Mouse (Mus musculus) kidney, adult 18-20 months (tissue): ENCODE data around the gene Sugct.

ENCODE experiments used
- DNase-seq: peaks from one replicate; pipeline ENCODE4 v3.0.0; 2021

Gene Sugct

DNA sequence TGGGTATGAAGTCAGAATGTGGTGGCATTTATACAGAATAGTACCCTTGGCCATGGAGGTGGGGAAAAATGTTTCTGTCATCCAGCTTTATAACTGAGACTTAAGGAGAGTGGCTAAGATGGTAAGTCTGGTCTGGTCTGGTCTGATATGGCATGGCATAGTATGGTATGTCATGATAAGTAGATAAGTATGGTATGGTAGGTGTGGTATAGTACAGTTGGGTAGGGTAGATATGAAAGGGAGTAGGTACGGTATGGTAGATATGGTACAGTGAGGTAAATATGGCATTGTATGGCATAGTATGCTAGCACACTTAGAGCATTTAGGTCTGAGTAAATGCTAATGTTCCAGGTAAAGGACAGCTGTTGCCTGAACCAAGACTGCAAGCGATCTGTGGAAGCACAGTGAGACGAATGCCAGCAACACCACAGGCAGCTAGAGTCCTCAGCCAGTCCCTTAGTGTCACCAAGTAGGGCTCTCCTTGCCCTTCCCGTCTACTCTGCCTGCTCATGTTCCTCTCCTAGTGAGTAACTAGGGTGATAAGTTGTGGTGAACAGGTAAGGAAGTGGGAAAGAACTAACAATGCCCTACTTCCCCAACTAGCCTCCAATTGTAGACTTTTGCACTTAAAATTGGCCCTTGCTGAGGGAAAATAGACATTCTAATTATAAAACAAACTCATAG is 667.4 kb downstream of the Sugct start:
- no peak for DNase-seq

DNA sequence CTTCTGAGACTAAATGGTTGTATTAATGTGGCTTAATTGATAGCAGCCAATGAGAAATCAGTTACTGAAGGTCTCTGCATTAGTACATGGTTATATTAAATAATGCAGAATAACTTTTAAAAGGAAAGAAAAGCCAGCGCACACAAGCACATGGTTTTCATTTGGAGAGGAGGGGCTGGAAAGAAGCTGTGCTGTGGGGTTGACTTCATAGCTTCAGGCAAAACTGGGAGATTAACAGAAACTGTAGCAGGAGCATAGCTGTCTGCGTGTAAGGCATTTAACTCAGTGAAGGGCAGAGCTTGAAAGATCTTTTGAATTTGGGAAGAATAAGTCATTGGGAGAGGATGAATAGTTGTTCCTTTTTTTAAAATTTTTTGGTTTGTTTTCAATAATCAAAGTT is 668.4 kb downstream of the Sugct start:
- no peak for DNase-seq

DNA sequence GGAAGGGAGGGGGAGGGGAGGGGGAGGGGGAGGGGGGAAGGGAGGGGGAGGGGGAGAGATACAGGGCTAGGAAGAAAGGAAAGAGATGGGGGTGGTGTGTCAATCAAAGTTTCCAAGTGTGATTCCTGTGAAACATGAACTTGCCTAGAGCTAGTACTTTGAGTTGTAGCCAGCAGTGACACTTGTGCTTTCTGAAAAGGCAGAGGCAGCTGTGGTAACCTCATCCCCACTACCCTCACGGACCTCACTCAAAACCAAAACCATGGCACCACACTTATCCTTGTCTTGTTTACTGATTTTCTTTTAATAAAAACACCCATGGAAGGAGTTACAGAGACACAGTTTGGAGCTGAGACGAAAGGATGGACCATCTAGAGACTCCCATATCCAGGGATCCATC is 698.9 kb downstream of the Sugct start:
- DNase-seq, result no peak

DNA sequence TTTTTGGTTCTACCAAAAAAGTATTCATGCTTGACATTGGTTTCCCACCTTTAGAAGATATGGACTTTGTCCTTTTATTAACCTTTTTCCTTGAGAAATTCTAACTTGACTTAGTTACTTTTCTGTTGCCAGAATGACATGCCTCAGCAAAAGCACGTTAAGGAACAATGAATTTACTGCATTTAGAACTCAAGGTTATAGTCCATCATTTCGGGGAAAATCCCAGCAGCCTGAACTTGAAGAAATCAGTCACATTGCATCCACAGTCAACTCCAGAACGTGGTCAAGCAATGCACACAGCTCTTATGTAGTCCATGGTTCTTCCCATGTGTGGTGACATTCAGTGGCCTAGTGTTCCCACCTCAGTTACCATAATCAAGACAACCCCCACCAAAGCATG is 700.0 kb downstream of the Sugct start:
- DNase-seq, result no peak

DNA sequence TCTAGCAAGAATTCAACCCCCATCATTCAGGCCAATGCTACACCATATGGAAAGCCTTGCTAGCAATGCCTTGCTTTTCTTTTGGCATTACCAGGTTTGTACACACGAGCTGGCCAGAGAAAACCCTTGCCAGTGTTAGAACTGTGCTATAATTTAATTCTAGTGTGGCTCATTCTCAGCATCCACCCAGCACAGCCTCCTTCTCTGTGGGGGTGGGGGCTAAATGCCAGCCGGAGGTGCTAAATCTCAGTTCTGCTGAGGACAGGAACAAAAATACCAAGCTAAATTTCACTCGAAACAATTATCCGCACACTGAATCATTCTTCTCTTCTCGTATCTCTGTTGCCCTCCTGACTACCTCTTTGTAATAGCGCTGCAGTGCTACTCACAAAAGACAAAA is 717.6 kb downstream of the Sugct start:
- DNase-seq, result no peak

DNA sequence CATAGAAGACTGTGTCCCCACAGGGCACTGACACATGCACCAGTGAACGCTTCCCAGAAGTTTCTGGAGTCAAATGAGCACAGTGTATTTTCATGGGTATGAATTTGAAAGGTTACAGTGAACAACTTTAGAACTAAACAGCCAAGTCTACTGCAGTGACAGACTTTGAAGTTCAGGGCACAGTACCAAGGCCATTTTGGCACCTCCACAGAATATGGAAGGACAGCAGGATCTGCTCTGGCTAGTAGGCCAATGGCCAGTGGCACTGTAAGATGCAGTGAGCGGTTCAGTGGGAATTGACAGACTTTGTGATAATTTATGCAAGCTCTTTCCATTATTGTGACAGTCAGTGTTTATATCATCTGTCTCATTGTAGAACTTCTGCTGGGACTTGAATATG is 724.1 kb downstream of the Sugct start:
- DNase-seq, result no peak

DNA sequence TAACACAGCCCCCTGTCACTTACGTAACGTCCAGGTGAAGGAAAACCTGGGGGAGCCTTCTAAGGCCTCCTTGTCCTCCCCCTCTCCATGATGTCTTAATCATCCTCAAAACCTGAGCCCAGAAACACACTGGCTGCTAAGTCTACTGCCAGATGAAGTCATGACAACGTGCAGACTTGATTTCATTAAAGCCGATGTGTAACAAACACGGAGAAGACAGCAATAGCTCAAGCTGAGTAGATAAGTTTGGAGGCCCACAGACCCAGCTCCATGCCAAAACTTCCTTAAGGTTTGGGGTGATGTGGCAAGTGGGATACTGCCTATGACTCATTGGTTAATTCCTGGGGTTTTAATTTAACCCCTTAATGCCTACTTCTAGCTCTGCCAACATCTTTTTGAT is 726.4 kb downstream of the Sugct start:
- no peak for DNase-seq

DNA sequence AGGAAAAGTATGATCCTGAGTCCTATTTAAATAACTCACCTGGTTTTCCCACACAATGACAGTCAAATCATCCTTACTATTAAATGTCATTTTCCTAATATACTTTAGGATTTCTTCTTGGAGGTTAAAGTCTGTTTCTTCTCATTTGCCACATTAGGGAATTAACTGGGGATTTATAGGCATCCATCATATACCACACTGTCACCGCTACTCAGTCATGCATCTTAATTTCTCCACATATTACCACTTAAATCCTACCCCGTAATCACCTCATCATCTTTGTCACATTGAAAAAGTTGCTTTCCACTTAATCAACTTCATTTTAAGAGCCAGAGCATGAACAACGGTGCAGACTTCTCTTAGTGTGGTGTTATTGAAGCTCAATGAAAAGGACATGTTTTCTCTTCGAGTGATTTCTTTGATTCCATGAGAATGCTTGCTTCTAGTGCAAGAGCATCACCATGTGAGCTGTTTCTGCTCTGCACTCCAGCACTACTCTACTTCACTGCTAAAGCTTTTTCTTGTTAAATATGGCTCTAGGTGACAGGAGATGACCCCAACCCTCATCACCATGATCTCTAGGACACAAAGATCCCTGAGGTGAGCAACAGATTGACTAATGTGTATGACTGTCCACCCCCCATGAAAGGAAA is 730.4 kb downstream of the Sugct start:
- DNase-seq, result no peak

DNA sequence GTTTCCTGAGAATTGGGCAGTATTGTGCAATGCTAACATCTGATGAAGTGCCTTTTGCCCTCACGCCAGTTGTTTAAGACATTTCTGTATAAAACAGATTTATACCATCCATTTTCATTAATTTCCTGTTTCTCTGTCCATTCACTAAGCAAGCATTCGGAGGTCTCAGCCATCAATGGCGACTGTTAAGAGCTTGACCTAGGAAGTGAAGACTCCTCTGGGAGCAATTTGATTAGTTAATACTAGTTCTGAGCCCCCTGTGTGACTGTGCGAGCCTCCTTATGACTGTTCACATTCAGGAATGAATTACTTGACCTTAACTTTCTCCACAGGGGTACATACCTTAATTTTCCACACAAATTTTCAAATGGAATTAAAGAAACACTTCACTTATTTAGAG is 743.3 kb downstream of the Sugct start:
- DNase-seq, result no peak

DNA sequence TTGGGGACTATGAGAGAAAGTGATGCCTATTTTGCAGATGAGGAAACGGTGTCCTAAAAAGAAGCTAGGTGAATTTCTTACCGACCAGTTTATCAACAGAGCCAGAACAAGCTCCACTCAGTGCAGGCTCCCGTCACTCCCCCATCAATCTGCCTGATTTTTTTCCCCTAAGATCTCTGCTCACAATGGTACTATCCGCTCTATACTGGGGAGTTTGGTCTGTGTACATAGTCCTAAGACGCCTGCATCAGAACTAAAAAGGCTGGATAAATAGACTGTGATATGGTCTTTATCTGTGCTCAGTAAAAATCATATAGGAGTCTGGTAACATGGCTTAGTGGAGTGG is 755.9 kb downstream of the Sugct start:
- no peak for DNase-seq

DNA sequence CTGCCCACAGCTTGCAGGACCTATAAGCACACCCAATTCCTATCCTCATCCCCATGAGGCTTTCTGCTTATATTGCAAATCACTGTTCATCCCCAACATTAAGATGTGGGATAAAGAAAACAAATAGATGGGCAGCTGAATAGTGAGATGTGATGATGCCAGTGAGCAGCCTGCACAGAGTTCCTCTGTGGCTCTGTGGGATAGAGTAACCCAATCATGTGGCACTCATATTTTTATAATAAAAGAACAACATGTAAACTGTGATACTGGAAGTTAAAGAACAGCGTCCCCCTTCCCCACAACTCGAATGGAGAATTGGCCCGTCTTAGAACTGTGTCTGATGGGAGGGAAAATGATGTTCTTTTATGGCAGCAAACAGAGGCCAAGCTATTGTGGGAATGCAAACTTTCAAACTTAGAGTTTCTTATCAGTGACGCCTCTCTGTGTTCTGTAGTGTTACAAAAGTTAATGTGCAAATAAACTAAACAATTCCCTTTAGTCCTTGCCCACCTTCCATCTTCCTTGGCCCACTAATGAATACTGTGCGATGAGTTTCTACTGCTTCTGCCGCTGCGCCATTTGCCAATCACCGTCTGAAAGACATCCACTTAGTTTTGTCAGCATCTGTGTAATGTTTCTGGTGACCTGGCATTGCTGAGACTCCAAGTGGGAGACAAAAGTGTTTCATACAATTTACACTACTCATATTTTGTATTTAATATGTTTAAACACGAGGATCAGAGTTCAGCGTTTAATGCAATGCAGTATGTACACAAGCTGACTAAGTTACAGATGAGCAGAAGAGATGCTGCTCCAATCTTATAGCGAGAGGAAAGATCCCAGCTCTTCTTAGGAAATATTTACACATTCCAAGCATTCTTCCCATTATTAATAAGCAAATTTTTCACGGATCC is 756.5 kb downstream of the Sugct start:
- DNase-seq, result no peak

DNA sequence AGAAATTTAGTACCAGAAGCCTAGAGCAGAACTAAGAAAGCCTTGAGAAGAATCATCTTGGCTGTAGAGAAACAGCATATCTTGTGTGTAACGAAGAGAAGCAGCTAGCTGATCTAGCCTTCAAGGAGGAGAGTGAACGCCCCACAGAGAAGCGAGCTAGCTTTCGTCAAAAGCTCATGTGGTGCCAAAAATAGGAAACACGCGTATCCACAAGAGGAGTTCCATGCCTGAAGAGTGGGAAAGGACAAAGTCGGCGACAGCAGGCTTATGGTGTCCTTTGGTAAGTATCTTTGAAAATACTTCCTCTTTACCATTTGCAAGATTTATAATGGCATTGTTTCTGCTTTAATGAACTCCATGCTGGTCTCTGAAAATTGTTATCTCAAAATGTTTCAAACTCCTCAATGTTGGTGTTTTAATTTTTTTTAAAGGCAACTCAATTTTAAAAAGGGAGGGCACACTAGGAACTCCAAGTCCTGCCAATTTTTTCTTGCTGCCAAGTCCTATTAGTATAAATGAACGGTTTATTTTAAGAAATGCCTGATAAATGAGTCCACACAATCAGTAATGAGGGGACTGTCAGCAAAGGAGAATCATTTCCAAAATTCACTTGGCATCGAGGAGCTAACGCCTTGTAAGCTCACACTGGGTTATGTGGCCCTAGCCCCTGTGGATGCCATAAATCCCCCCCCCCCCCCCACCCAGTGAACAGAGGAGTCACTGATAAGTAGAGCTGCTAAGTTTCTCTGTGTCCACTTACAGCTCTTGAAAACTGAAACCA is 757.7 kb downstream of the Sugct start:
- DNase-seq, result no peak

DNA sequence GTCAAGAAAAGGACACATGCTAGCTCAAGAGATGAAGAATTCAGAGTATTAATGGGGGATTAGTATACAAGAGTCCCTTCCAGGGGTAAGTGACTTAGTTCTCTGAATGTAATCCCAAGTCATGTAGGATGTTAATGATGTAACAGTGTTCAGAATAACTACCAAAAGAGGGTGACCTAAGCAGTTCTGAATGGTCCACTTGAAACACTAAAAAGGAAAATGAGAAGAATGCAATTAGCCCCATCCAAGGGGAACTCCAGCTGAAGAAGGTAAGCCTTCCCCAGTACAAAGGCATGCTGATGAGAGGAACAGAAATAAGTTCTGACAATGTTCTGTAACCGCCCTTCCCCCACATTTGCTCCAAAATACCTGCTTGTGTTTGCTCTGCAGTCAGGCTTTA is 760.3 kb downstream of the Sugct start:
- DNase-seq, result no peak

DNA sequence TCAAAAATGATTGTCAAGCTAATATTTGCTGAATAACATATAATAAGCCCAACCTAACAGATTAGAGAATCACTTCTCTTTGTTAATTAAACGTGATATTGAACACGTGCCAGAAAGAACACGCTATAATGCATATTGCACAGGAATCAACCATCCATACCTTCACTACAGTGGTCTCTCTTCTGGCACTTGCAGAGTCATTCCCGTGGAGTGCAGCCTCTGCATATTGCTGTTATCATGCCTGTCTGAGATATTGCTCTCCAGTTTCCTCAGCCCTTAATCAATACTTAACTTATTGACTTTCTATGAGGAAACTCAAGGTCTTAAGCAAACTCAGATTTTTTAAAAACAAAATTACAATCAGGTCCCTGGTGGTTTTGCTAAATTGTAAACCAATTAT is 761.8 kb downstream of the Sugct start:
- DNase-seq, result no peak

DNA sequence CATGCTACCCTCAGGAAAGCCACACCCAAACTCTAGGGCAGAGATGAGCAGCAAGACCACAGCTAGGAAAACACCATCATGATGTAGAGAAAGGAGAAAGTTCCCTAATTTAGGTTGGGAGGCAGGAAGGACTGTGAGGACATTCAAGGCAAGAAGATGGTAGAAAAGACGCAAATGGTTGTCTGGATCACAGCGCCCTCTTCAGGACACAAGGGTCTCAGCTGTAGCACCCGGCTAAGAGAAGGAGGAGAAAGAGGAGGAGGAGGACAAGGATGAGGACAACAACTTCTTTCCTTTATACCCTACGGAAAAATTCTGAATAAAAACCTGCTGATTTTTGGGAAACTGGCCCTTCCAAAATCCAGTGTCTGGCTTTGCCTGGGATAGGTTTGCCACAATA is 774.0 kb downstream of the Sugct start:
- no peak for DNase-seq

DNA sequence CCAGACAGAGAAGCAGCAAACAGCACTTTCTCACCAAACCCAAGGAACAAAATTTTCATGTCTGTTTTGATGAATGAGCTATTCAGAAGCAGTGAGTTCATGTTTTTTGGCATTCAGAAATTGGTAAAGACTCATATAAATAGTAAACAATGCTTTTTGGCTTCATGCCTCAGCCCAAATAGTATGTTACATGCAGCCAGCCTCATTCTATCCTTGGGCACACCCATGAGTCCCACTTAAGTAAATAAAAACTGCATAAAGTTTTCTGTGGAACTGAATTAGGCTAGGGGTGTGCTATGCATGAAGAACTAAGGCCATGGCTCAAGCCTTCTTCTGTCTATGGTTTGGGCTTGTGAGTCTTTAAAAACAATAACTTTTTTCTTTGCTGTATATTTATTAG is 779.7 kb downstream of the Sugct start:
- DNase-seq, result no peak

DNA sequence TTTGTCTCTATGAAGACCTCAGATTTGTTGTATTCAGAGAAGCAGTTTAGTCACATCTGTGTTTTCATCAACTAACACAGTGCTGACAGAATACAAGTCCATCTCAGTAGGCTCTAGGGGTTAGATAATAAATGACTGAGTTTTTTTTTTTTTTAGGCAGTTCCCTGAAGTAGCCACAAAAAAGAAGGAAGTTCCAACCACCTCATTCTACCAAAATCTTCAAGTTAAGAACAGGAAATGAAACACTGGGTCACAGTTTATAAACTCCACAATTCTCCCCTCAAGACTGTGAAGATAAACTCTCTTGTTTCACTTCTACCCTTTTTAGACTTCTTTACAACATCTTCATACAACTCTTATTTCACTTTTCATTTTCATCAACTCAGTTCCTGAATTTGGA is 783.1 kb downstream of the Sugct start:
- DNase-seq, result no peak

DNA sequence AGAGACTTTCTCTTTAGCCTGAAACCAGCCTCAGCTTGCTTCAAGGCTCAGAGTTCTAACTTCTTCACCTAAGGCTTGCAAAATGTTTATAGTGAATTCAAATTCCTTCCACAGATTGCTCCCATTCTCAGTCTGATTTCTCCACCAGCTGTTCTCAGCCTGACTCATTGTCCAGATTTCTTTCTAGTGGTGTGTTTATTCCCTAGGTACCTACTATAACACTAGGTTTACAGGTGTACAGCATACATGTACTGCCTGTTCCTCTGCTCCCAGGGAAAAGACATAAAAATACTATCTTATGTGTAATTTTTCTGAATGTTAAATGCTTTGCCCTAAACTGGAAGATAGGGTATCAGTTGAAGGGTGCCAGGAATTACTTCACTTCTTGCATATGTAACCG is 788.4 kb downstream of the Sugct start:
- no peak for DNase-seq

DNA sequence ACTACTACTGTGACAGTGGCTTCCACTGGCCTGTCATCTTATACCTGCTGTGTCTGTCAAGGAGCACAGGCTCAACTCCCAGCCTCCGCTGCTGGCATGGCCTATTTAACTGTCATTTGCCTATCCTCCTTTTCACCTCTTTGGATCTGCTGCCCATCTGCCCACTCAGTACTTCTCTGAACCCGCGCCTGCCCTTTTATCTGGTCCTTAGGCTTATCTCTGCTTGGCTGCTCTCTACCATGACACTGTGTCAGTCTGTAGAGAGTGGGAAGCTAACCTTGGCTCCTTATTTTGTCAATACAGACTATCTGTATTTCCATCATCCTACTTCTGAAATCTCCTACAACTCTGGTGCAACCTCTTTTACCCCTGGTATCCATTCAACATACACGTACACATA is 793.9 kb downstream of the Sugct start:
- DNase-seq, result no peak

DNA sequence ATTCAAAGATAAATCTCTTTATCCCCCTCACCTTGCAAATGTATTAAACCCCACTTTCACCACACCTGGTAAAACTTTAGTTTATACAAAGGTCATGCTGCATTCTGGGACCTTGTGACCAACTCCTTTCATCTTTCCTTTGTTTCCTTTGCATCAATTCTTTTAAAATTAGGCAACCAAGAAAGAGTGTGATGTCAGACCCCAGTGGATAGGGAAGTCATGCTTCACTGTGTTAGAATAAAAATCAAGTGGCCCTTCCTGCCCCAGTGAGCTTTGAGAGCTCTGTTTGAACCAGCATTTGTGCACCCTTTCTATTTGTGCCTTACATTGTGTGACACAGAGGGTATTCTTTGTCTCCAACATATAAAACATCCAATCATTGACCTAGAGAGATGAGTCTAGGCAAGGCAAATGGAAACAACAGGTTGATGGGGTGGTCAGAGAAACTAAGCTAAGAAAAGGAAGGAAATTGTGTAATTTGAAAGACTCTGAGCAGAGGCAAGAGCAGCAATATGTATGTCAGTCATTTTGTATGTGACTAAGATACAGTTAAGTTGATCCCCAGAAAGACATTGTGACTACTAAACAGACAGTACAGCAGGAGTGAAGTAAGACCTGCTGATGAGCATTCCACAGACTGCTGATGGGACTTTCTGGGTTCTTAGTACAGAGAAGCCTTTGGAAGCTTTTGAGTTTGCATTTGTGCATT is 797.1 kb downstream of the Sugct start:
- DNase-seq, result no peak

DNA sequence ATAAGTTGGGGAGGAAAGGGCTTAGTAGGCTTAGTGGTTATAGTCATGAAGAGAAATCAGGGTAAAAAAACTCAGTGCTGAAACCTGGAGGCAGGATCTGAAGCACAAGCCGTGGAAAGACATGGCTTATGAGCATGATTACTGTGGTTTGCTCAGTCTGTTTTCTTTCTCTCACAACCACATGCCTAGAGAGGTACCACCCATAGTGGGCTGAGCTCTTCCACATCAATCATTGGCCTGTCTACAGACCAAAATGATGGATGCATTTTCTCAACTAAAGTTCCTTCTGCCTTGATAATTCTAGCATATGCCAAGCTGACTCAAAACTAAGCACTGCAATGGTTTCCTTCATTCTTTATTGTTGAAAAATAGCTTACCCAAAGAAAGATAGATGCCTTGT is 817.3 kb downstream of the Sugct start:
- no peak for DNase-seq

DNA sequence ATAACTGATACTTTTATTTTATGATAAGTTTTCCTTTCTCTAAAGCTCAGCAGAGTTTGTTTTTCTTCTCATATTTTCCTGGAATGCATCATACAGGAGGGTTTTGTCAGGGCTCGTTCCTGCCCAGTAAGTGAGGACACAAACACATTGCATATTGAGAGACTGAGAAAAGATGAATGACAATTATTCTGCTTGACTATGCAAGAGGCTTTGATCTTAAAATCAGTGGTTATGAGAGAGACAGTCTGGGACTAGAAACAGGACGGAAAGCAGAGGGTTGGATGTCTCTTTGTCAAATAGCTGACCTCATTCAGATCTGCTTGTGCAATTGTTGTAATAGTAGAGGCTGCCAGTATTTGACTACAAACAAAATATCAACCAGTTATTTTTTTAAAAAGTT is 835.4 kb downstream of the Sugct start:
- no peak for DNase-seq

DNA sequence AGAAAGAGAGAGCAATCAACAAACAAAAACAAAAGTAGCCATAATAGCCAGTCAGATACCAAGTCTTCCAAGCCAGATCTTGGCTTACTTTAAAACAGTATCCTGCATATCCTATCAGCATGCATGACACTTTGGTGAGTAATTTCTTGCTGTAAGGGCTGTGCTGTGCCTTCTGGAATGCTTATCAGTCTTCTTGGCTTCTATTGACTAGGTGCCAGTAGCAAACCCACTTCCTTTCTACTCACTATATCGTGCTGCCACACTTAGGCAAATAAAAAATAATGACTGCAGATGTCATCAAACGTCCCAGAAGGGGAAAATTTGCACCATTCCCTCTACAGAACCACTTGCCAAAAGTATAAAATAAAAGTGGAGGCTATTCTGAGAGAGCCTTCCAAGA is 848.1 kb downstream of the Sugct start:
- no peak for DNase-seq
